Mouse (Mus musculus): ENCODE results near the gene Alk.
"Not testable (repeated sequence)": the region's sequence is repeated elsewhere in the genome, so short reads cannot be mapped to it uniquely, and the experiment has no call there.

Gene Alk

GRCm38 (mm10) chr17:72532266-72532665 is 72.2 kb downstream of the Alk start:
- no peak for ATAC-seq (ENCODE audit: insufficient number of reproducible peaks, low FRiP score, low TSS enrichment)

GRCm38 (mm10) chr17:72528481-72528880 is 75.9 kb downstream of the Alk start:
- no peak for ATAC-seq (ENCODE audit: insufficient number of reproducible peaks, low FRiP score, low TSS enrichment)

- no peak for ATAC-seq (ENCODE audit: insufficient number of reproducible peaks, low FRiP score, low TSS enrichment)
Observed at GRCm38 (mm10) chr17:72527481-72527880, 76.9 kb downstream of the Alk start.

GRCm38 (mm10) chr17:72526356-72526755 is 78.1 kb downstream of the Alk start:
- no peak for ATAC-seq (ENCODE audit: insufficient number of reproducible peaks, low FRiP score, low TSS enrichment)

- ATAC-seq (ENCODE audit: insufficient number of reproducible peaks, low FRiP score, low TSS enrichment), result no peak
Observed at GRCm38 (mm10) chr17:72524839-72525238, 79.6 kb downstream of the Alk start.

- ATAC-seq (ENCODE audit: insufficient number of reproducible peaks, low FRiP score, low TSS enrichment), result no peak
Observed at GRCm38 (mm10) chr17:72523006-72523405, 81.4 kb downstream of the Alk start.

- peak; percentile 76 for ATAC-seq (ENCODE audit: insufficient number of reproducible peaks, low FRiP score, low TSS enrichment)
Observed at GRCm38 (mm10) chr17:72522381-72522780, 82.0 kb downstream of the Alk start.

- peak; percentile 27; the same call in 1 of the 2 replicates for ATAC-seq (ENCODE audit: insufficient number of reproducible peaks, low FRiP score, low TSS enrichment)
Observed at GRCm38 (mm10) chr17:72521353-72521752, 83.1 kb downstream of the Alk start.

- no peak for ATAC-seq (ENCODE audit: insufficient number of reproducible peaks, low FRiP score, low TSS enrichment)
Observed at GRCm38 (mm10) chr17:72510746-72511145, 93.7 kb downstream of the Alk start.

GRCm38 (mm10) chr17:72508678-72509394 is 95.6 kb downstream of the Alk start:
- no peak for ATAC-seq (ENCODE audit: insufficient number of reproducible peaks, low FRiP score, low TSS enrichment)

GRCm38 (mm10) chr17:72505213-72505612 is 99.2 kb downstream of the Alk start:
- 0 out of 2 replicates have a peak, but pooled peaks have one; percentile 40 for ATAC-seq (ENCODE audit: insufficient number of reproducible peaks, low FRiP score, low TSS enrichment)

GRCm38 (mm10) chr17:72504581-72504980 is 99.8 kb downstream of the Alk start:
- ATAC-seq (ENCODE audit: insufficient number of reproducible peaks, low FRiP score, low TSS enrichment), result no peak

GRCm38 (mm10) chr17:72495395-72495794 is 109.0 kb downstream of the Alk start:
- no peak for ATAC-seq (ENCODE audit: insufficient number of reproducible peaks, low FRiP score, low TSS enrichment)

- no peak for ATAC-seq (ENCODE audit: insufficient number of reproducible peaks, low FRiP score, low TSS enrichment)
Observed at GRCm38 (mm10) chr17:72485623-72486022, 118.8 kb downstream of the Alk start.

GRCm38 (mm10) chr17:72479260-72479659 is 125.2 kb downstream of the Alk start:
- ATAC-seq (ENCODE audit: insufficient number of reproducible peaks, low FRiP score, low TSS enrichment), result not testable (repeated sequence)

- ATAC-seq (ENCODE audit: insufficient number of reproducible peaks, low FRiP score, low TSS enrichment), result no peak
Observed at GRCm38 (mm10) chr17:72477889-72478405, 126.5 kb downstream of the Alk start.

GRCm38 (mm10) chr17:72476956-72477355 is 127.5 kb downstream of the Alk start:
- ATAC-seq (ENCODE audit: insufficient number of reproducible peaks, low FRiP score, low TSS enrichment), result no peak

GRCm38 (mm10) chr17:72474166-72474565 is 130.3 kb downstream of the Alk start:
- no peak for ATAC-seq (ENCODE audit: insufficient number of reproducible peaks, low FRiP score, low TSS enrichment)

GRCm38 (mm10) chr17:72448477-72448876 is 155.9 kb downstream of the Alk start:
- ATAC-seq (ENCODE audit: insufficient number of reproducible peaks, low FRiP score, low TSS enrichment), result no peak

GRCm38 (mm10) chr17:72445204-72446177 is 158.9 kb downstream of the Alk start:
- no peak for ATAC-seq (ENCODE audit: insufficient number of reproducible peaks, low FRiP score, low TSS enrichment)

- ATAC-seq (ENCODE audit: insufficient number of reproducible peaks, low FRiP score, low TSS enrichment), result no peak
Observed at GRCm38 (mm10) chr17:72417451-72417850, 187.0 kb downstream of the Alk start.
